Mouse (Mus musculus) liver, embryonic 16.5 days (tissue): Measurements from ENCODE around the gene Rpl13. TPM values are rescaled to one million over a fixed set of nuclear protein-coding genes. Genes with fewer than 3 reads are reported as not detected.
"Not testable (repeated sequence)": the region's sequence is repeated elsewhere in the genome, so short reads cannot be mapped to it uniquely, and the experiment has no call there.

Experiments
- ATAC-seq: fragments of 200-750 bp; cut with Nextera tagmentation; 2 replicates; pipeline ENCODE4 v1.8.0; 2017; ENCODE audit warnings: low read depth, mild to moderate bottlenecking, moderate number of reproducible peaks, moderate library complexity
- H3K27ac ChIP-seq: fragments of 300-500 bp; sonication (generic); 2 replicates; pipeline ENCODE4 v1.5.1; 2014; ENCODE audit warnings: mild to moderate bottlenecking, low read length
- H3K27me3 ChIP-seq: fragments of 300-500 bp; sonication (generic); 2 replicates; pipeline ENCODE4 v1.6.1; 2014; ENCODE audit warnings: low read depth, low read length, mixed read lengths; ENCODE audit not compliant: control insufficient read depth, insufficient read depth
- H3K36me3 ChIP-seq: fragments of 300-500 bp; sonication (generic); 2 replicates; pipeline ENCODE4 v1.6.1; 2014; ENCODE audit warnings: mild to moderate bottlenecking; ENCODE audit not compliant: control insufficient read depth, insufficient read depth
- H3K4me1 ChIP-seq: fragments of 300-500 bp; sonication (generic); 2 replicates; pipeline ENCODE4 v1.6.1; 2014; ENCODE audit warnings: low read depth, low read length, mixed read lengths; ENCODE audit not compliant: control insufficient read depth
- H3K4me2 ChIP-seq: fragments of 300-500 bp; sonication (generic); 2 replicates; pipeline ENCODE4 v1.6.1; 2014; ENCODE audit warnings: low read depth, low read length, mixed read lengths
- H3K4me3 ChIP-seq: fragments of 300-500 bp; sonication (generic); 2 replicates; pipeline ENCODE4 v1.5.1; 2014; ENCODE audit warnings: low read depth, mild to moderate bottlenecking, low read length
- H3K9ac ChIP-seq: fragments of 300-500 bp; sonication (generic); 2 replicates; pipeline ENCODE4 v1.6.1; 2014; ENCODE audit warnings: low read depth, low read length
- H3K9me3 ChIP-seq: fragments of 300-500 bp; sonication (generic); replicated peaks from 2 replicates; pipeline ENCODE4 v1.6.1; 2016; ENCODE audit warnings: low read length; ENCODE audit not compliant: control insufficient read depth
- WGBS: fragments of 180-500 bp; shearing (Covaris S2); extraction: QIAGEN DNeasy Blood & Tissue Kit; methylation state at CpG from one replicate; pipeline ENCODE4 v1.1.7; 2014; ENCODE audit not compliant: insufficient replicate concordance; 5-methylcytosine and 5-hydroxymethylcytosine counted together
- polyA plus RNA-seq: library from polyadenylated mRNA; unstranded; fragments of >200 nt; fragmentation: Nextera tagmentation; extraction: Ambion mirVana; gene quantifications from 2 replicates; pipeline ENCODE4 v1.2.1, GENCODE M21; 2015

Rpl13 gene
- polyA plus RNA-seq, 1 experiment from 2014 or later: 732 TPM

DNA sequence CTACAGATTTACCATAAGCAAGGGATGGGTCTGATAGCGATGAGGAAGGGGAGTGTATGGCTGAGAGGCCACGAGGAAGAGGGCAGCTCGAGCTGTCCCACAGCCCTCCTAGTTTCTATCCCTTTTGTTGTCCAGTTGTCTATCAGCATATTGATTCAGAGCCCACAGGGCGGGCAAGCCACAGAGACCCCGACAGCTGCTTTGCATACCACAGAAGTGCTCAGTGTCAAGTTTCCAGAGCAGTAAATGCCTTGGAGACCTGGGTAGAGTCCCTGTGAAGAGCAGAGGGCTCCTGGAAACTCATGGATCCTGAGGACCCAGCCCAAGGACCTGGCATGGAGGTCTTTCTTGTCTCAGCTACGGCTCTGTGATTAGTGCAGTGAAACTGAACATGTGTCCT, 19.2 kb upstream of the Rpl13 start:
- Histone ChIP-seq H3K36me3 (peaks cover 26% of the 10 kb centered on the region), H3K4me2 (no peak overlapping the region), H3K9me3 (no peaks in the 10 kb centered on the region), H3K4me3 (no peak overlapping the region), H3K4me1 (no peaks in the 10 kb centered on the region), H3K27me3 (no peaks in the 10 kb centered on the region), H3K9ac (no peak overlapping the region), H3K27ac (no peak overlapping the region)
- no peak for ATAC-seq
- WGBS: 77% methylated on average over 6 of the region's 6 CpGs

DNA sequence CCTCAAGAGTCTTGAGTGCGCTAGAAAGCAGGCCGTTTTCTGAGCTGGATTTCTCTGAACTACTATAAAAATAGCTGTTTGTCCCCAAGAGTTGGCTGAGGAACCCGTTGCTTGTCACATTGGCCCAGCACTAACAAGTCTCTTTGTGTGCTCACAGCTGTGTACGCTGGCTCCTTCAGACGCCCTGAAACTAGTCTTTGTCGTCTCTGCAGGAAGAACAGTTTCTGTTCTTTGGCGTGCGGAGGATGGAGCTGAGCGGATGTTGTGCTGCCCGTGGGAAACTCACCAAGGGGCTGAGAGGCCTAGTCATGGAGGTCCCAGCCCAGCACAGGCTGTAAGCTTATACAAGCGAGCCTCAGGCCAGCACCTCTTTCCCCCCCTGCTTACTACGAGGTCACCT, 18.5 kb upstream of the Rpl13 start:
- H3K36me3 ChIP-seq: peaks cover 26% of the 10 kb centered on the region

DNA sequence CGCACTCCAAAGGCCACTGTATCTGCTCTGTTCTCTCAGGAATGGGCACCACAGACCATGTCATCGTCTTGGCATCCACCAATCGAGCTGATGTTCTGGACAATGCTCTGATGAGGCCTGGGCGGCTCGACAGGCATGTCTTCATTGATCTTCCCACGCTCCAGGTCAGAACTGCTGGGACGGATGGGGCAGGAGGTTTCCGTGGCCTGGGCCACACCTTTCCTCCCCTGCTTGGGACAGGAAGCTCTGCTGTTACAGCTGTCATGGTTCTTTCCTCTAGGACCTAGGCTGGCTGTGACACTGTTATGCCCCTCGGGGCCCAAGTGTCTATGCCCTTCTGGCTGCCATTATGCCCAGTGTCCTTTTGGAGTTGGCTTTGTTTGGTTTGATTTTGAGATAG, 14.9 kb upstream of the Rpl13 start:
- no peak overlapping the region for H3K27ac ChIP-seq
- no peak overlapping the region for H3K9ac ChIP-seq
- no peaks in the 10 kb centered on the region for H3K9me3 ChIP-seq
- no peak overlapping the region for H3K4me3 ChIP-seq
- no peaks in the 10 kb centered on the region for H3K27me3 ChIP-seq
- H3K4me2 ChIP-seq: no peak overlapping the region
- peaks cover 27% of the 10 kb centered on the region for H3K36me3 ChIP-seq
- 70% methylated on average over 9 of the region's 9 CpGs for WGBS
- no peak for ATAC-seq
- no peaks in the 10 kb centered on the region for H3K4me1 ChIP-seq

More for the DNA sequence above, 18.5 kb upstream of the Rpl13 start:
- no peak for ATAC-seq
- Histone ChIP-seq H3K4me3 (no peak overlapping the region), H3K9ac (no peak overlapping the region), H3K27ac (no peak overlapping the region), H3K4me2 (no peak overlapping the region), H3K4me1 (no peaks in the 10 kb centered on the region), H3K27me3 (no peaks in the 10 kb centered on the region), H3K9me3 (no peaks in the 10 kb centered on the region)
- WGBS: 82% methylated on average over 12 of the region's 12 CpGs

DNA sequence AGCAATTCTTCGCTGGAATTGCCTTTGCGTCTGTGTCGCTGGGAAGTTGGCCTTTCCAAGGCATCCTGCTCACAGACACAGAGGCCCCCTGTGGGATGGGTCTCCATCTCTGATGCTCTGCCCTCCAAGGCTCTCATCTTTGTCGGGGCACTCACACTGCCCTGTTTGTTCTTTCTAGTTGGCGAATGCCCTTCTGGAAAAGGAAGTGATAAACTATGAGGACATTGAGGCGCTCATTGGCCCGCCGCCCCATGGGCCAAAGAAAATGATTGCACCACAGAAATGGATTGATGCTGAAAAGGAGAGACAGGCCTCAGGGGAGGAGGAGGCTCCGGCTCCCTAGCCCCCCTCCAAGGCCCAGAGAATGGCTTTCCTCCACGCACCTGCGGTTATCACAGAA, 4.9 kb upstream of the Rpl13 start:
- no peaks in the 10 kb centered on the region for H3K27me3 ChIP-seq
- no peaks in the 10 kb centered on the region for H3K9me3 ChIP-seq
- ATAC-seq: no peak
- H3K4me1 ChIP-seq: peaks cover 3% of the 10 kb centered on the region
- no peak overlapping the region for H3K9ac ChIP-seq
- 86% methylated on average over 11 of the region's 11 CpGs for WGBS
- no peak overlapping the region for H3K4me3 ChIP-seq
- no peak overlapping the region for H3K27ac ChIP-seq
- peaks cover 14% of the 10 kb centered on the region for H3K36me3 ChIP-seq
- no peak overlapping the region for H3K4me2 ChIP-seq

DNA sequence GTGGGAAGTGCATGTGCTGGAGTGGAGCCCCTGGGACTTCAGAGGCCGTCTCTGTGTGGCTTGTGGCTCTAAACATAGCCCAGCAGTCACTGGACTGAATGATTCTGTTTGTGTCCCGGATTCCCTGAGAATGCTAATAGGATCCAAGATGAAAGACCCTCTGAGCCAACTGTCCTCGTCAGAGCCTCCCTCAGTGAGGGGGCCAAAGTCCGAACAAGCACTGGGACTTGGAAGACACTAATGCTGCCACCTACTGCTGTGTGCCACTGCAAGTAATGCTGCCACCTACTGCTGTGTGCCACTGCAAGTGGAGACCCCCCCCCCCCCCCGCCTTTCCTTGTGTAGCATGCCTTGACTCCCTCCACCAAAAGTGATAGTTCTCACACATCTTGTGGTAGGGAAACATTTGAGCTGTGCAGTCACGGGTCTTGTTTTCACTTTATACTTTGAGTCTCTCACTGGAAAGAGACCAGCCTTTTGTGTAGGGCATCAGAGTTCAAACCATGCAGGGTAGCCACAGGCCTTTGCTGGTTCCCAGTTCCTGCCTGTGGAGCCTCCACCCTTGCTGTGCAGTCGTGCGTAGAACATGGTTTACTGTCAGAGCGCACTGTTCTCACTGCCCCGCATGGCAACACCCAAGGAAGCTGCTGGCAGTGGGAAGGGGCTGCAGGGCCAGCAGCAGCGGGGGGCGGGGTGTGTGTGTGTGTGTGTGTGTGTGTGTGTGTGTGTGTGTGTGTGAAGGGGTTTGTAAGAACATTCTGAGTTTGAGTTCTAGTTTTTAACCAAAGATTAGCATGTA, 4.2 kb upstream of the Rpl13 start:
- no peak for ATAC-seq
- no peaks in the 10 kb centered on the region for H3K27me3 ChIP-seq
- no peak overlapping the region for H3K27ac ChIP-seq
- H3K36me3 ChIP-seq: peaks cover 14% of the 10 kb centered on the region
- H3K4me1 ChIP-seq: peaks cover 3% of the 10 kb centered on the region
- H3K4me2 ChIP-seq: no peak overlapping the region
- no peak overlapping the region for H3K9ac ChIP-seq
- no peaks in the 10 kb centered on the region for H3K9me3 ChIP-seq
- WGBS: 80% methylated on average over 12 of the region's 12 CpGs
- no peak overlapping the region for H3K4me3 ChIP-seq

DNA sequence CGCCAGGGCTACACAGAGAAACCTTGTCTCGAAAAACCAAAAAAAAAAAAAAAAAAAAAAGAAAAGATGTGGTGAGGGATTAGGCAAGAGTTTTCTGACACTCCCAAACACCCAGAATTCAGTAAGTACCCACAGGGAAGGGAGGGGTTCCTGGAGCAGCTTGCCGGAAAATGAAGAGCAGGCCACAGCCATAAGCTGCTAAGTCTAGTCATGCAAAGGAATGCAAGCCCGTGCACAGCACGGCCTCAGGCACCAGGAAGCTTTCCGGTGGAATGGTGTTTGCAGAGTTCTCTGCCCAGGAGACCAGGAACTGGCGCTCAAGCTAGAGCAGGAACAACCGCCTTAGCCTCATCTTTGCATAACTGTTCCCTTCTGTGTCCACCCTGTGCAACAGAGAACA, 1.9 kb upstream of the Rpl13 start:
- Histone ChIP-seq H3K36me3 (peaks cover 21% of the 10 kb centered on the region), H3K27ac (peak overlapping the region; percentile 58), H3K9ac (no peak overlapping the region), H3K4me2 (no peak overlapping the region), H3K9me3 (no peaks in the 10 kb centered on the region), H3K4me1 (peaks cover 12% of the 10 kb centered on the region), H3K27me3 (no peaks in the 10 kb centered on the region), H3K4me3 (no peak overlapping the region)
- ATAC-seq: no peak
- 42% methylated on average over 8 of the region's 8 CpGs for WGBS

DNA sequence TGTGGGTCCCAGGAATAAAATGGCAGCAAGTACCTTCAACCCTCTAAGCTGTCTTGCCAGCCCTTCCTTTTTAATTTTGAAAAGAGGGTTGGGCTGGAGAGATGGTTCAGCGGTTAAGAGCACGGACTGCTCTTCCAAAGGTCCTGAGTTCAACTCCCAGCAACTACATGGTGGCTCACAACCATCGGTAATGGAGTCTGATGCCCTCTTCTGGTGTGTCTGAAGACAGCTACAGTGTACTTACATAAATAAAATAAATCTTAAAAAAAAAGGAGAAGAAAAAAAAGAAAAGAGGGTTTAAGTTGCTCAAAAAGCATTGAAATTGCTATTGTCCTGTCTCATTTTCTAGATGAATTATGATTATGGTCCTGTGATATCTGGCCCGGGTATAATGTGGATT, 906 bp upstream of the Rpl13 start:
- Histone ChIP-seq H3K4me3 (peak overlapping the region; percentile 83; the same call in 1 of the 2 replicates), H3K27me3 (no peaks in the 10 kb centered on the region), H3K4me1 (peaks cover 12% of the 10 kb centered on the region), H3K4me2 (peak overlapping the region; percentile 83; the same call in 1 of the 2 replicates), H3K9me3 (no peaks in the 10 kb centered on the region), H3K27ac (no peak overlapping the region), H3K36me3 (peaks cover 21% of the 10 kb centered on the region), H3K9ac (peak overlapping the region; percentile 73)
- ATAC-seq: no peak
- WGBS: 63% methylated on average over 4 of the region's 4 CpGs

DNA sequence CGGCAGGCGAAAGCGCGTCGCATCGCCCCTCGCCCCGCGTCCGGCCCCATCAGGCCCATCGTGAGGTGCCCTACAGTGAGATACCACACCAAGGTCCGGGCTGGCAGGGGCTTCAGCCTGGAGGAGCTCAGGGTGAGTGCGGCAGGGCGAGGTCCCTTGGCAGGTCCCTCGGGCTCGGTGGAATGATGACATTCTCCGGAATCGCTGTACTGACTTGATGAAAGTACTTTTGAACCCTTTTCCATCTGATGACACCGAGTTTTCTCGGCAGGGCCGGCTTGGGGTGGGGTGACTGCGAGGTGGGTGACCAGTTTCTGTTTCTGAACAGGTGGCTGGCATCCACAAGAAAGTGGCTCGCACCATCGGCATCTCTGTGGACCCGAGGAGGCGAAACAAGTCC, 705 bp downstream of the Rpl13 start:
- under 1% methylated on average over 25 of the region's 26 CpGs for whole genome bisulfite sequencing
- ATAC-seq: not testable (repeated sequence)

DNA sequence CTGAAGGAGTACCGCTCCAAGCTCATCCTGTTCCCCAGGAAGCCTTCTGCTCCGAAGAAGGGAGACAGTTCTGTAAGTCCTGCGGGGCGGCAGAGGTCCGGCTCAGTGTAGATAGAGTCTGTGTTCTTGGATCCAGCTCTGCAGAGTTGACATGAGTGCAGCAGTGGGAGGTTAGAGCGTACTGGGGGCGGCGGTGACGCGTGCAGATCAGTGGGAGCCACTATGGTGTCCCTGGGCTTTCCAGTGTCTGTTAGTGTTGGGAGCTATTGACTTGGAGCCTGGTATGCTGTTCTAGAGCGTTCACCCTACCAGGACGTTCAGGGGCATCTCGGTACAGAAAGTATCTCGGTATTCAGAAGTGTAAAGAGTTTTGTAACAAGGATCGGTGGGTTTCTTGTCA, 1.1 kb downstream of the Rpl13 start:
- ATAC-seq: no peak

More for the DNA sequence above, 705 bp downstream of the Rpl13 start:
- Histone ChIP-seq H3K4me2 (peak overlapping the region; percentile 83), H3K36me3 (peaks cover 21% of the 10 kb centered on the region), H3K27ac (peak overlapping the region; percentile 78), H3K4me3 (peak overlapping the region; percentile 83), H3K4me1 (peaks cover 12% of the 10 kb centered on the region), H3K9ac (peak overlapping the region; percentile 79)
- not testable (repeated sequence) for H3K27me3 ChIP-seq, H3K9me3 ChIP-seq

More for the DNA sequence above, 1.1 kb downstream of the Rpl13 start:
- H3K9me3 ChIP-seq: no peaks in the 10 kb centered on the region
- peaks cover 12% of the 10 kb centered on the region for H3K4me1 ChIP-seq
- H3K9ac ChIP-seq: peak overlapping the region; percentile 79
- H3K36me3 ChIP-seq: peaks cover 21% of the 10 kb centered on the region
- peak overlapping the region; percentile 83 for H3K4me2 ChIP-seq
- peak overlapping the region; percentile 78 for H3K27ac ChIP-seq
- WGBS: 2% methylated on average over 15 of the region's 15 CpGs
- H3K27me3 ChIP-seq: no peaks in the 10 kb centered on the region
- H3K4me3 ChIP-seq: peak overlapping the region; percentile 83
